Mouse (Mus musculus) embryonic fibroblast, embryonic 13.5 days (primary cell): Measurements from ENCODE around the gene Sept8. TPM values are rescaled to one million over a fixed set of nuclear protein-coding genes. Genes with fewer than 3 reads are reported as not detected.
A peak's percentile ranks its signal among the peaks of the same experiment; 100 is the strongest.

Source experiments
- H3K27ac ChIP-seq: 2 replicates; pipeline ENCODE4 v1.5.1; 2012; ENCODE audit warnings: low read length, control low read depth, inconsistent platforms; ENCODE audit not compliant: insufficient read depth
- H3K4me1 ChIP-seq: 2 replicates; pipeline ENCODE4 v1.6.1; 2011; ENCODE audit warnings: low read length; ENCODE audit not compliant: control insufficient read depth, insufficient read depth
- H3K4me3 ChIP-seq: 2 replicates; pipeline ENCODE4 v1.5.1; 2011; ENCODE audit warnings: mild to moderate bottlenecking, control low read depth, low read length; ENCODE audit not compliant: insufficient read depth
- CTCF ChIP-seq: IDR thresholded peaks from 2 replicates; pipeline ENCODE4 v1.5.1; 2011; ENCODE audit warnings: mild to moderate bottlenecking, control low read depth, low read length, moderate library complexity, borderline replicate concordance; ENCODE audit not compliant: insufficient read depth
- POLR2A ChIP-seq: IDR thresholded peaks from 2 replicates; pipeline ENCODE4 v1.6.1; 2011; ENCODE audit warnings: low read depth, mild to moderate bottlenecking, control low read depth, low read length, moderate library complexity
- polyA plus RNA-seq: library from polyadenylated mRNA; stranded (reverse); fragments of >200 nt; gene quantifications from 2 replicates; pipeline ENCODE4 v1.2.4, GENCODE M21; 2011; ENCODE audit warnings: low read depth; ENCODE audit not compliant: missing spikeins, insufficient read length

Sept8 gene
- polyA plus RNA-seq, 1 experiment: 88.6 TPM

- Histone ChIP-seq H3K4me3 (no peak overlapping the region), H3K4me1 (no peaks in the 10 kb centered on the region), H3K27ac (no peak overlapping the region)
- TF ChIP-seq POLR2A: no peak
- TF ChIP-seq CTCF: no peak
Measured at GRCm38 (mm10) chr11:53561986-53562385, 42.9 kb downstream of the Sept8 start.

GRCm38 (mm10) chr11:53566646-53567045 lies 47.6 kb downstream of the Sept8 start:
- no peak overlapping the region for H3K4me3 ChIP-seq
- no peak for TF ChIP-seq CTCF
- no peak for TF ChIP-seq POLR2A
- H3K27ac ChIP-seq: no peak overlapping the region
- H3K4me1 ChIP-seq: no peaks in the 10 kb centered on the region

- TF ChIP-seq POLR2A (peak; percentile 82), CTCF (no peak)
- Histone ChIP-seq H3K27ac (no peak within 1 kb of the TSS), H3K4me1 (no peaks in the 10 kb centered on the region), H3K4me3 (peak within 1 kb of the TSS; percentile 46)
Measured at GRCm38 (mm10) chr11:53567224-53568014, 48.4 kb downstream of the Sept8 start, which contains the start of gene Kif3a. Gene Kif3a (plus strand): TSS chr11:53567379.

GRCm38 (mm10) chr11:53580562-53580961 lies 61.5 kb downstream of the Sept8 start:
- no peak overlapping the region for H3K4me3 ChIP-seq
- H3K4me1 ChIP-seq: no peaks in the 10 kb centered on the region
- TF ChIP-seq POLR2A (no peak), CTCF (no peak)
- H3K27ac ChIP-seq: no peak overlapping the region

- Histone ChIP-seq H3K4me1 (no peaks in the 10 kb centered on the region), H3K4me3 (no peak overlapping the region), H3K27ac (no peak overlapping the region)
- TF ChIP-seq POLR2A (no peak), CTCF (peak; percentile 44; the same call in 1 of the 2 replicates)
Measured at GRCm38 (mm10) chr11:53583151-53583550, 64.1 kb downstream of the Sept8 start.

GRCm38 (mm10) chr11:53584849-53585248 lies 65.8 kb downstream of the Sept8 start:
- TF ChIP-seq POLR2A (no peak), CTCF (no peak)
- Histone ChIP-seq H3K4me3 (no peak overlapping the region), H3K4me1 (no peaks in the 10 kb centered on the region), H3K27ac (no peak overlapping the region)

GRCm38 (mm10) chr11:53585510-53585909 lies 66.5 kb downstream of the Sept8 start:
- Histone ChIP-seq H3K27ac (no peak overlapping the region), H3K4me1 (no peaks in the 10 kb centered on the region), H3K4me3 (no peak overlapping the region)
- no peak for TF ChIP-seq CTCF
- TF ChIP-seq POLR2A: no peak

- no peaks in the 10 kb centered on the region for H3K4me1 ChIP-seq
- TF ChIP-seq POLR2A: no peak
- TF ChIP-seq CTCF: no peak
- H3K27ac ChIP-seq: no peak overlapping the region
- no peak overlapping the region for H3K4me3 ChIP-seq
Measured at GRCm38 (mm10) chr11:53588279-53588678, 69.2 kb downstream of the Sept8 start.

GRCm38 (mm10) chr11:53590368-53590768 lies 71.3 kb downstream of the Sept8 start:
- peak; percentile 83 for TF ChIP-seq CTCF
- TF ChIP-seq POLR2A: no peak
- Histone ChIP-seq H3K27ac (no peak overlapping the region), H3K4me3 (no peak overlapping the region), H3K4me1 (no peaks in the 10 kb centered on the region)

- H3K27ac ChIP-seq: no peak overlapping the region
- no peak overlapping the region for H3K4me3 ChIP-seq
- H3K4me1 ChIP-seq: no peaks in the 10 kb centered on the region
- TF ChIP-seq POLR2A: no peak
- no peak for TF ChIP-seq CTCF
Measured at GRCm38 (mm10) chr11:53591116-53591515, 72.1 kb downstream of the Sept8 start.

Other genes starting within 250 kb of the Sept8 start
- 229 and 302 TPM in 2 replicates for gene Hspa4, start 218.8 kb upstream of the Sept8 start, polyA plus RNA-seq
- 17.8 and 22.8 TPM in 2 replicates for gene Zcchc10, start 194.6 kb upstream of the Sept8 start, polyA plus RNA-seq
- 317 and 343 TPM in 2 replicates for gene Aff4, start 168.4 kb upstream of the Sept8 start, polyA plus RNA-seq
- not detected in 2 replicates for gene Leap2, start 96.1 kb upstream of the Sept8 start, polyA plus RNA-seq
- 361 and 399 TPM in 2 replicates for gene Uqcrq, start 88.4 kb upstream of the Sept8 start, polyA plus RNA-seq
- 0.68 and 1.2 TPM in 2 replicates for gene Gdf9, start 88.2 kb upstream of the Sept8 start, polyA plus RNA-seq
- 0.22 TPM in 1 of 2 replicates, not detected in the other for gene Gm10447, start 62.1 kb upstream of the Sept8 start, polyA plus RNA-seq
- 2.4 and 3.0 TPM in 2 replicates for gene Shroom1, start 62.1 kb upstream of the Sept8 start, polyA plus RNA-seq
- gene Gm9837, start 48.8 kb upstream of the Sept8 start, polyA plus RNA-seq: not detected in 2 replicates
- gene Gm9945, start 39.1 kb upstream of the Sept8 start, polyA plus RNA-seq: not detected in 2 replicates
- gene Sowaha, start 39.0 kb upstream of the Sept8 start, polyA plus RNA-seq: not detected in 2 replicates
- gene Kif3a, start 48.1 kb downstream of the Sept8 start, polyA plus RNA-seq: 27.3 and 35.3 TPM in 2 replicates
- gene Il4, start 99.4 kb downstream of the Sept8 start, polyA plus RNA-seq: not detected in 2 replicates
- not detected in 2 replicates for gene Il13, start 115.4 kb downstream of the Sept8 start, polyA plus RNA-seq
- 25.8 and 31.7 TPM in 2 replicates for gene Rad50, start 188.1 kb downstream of the Sept8 start, polyA plus RNA-seq
- gene Il5, start 201.5 kb downstream of the Sept8 start, polyA plus RNA-seq: not detected in 2 replicates